Mouse (Mus musculus) liver, postnatal 0 days (tissue): ENCODE measurements at regions not wholly inside any gene's neighbourhood (a gene's known extent, or its start where the extent isn't known, plus 50 kb on each side); places are given as distances from the start of the nearest gene placed in this dataset.
A peak's percentile ranks its signal among the peaks of the same experiment; 100 is the strongest.

Source experiments
- ATAC-seq: fragments of 200-750 bp; cut with Nextera tagmentation; 2 replicates; pipeline ENCODE4 v1.8.0; 2017; ENCODE audit warnings: mild to moderate bottlenecking, moderate library complexity
- DNase-seq: peaks from one replicate; pipeline ENCODE4 v3.0.0-alpha.2; 2016
- H3K27ac ChIP-seq: fragments of 300-500 bp; sonication (generic); 2 replicates; pipeline ENCODE4 v1.5.1; 2014; ENCODE audit warnings: antibody characterized with exemption, moderate library complexity, mild to moderate bottlenecking, low read depth
- H3K27me3 ChIP-seq: fragments of 300-500 bp; sonication (generic); 2 replicates; pipeline ENCODE4 v1.6.1; 2014; ENCODE audit warnings: low read length, control low read depth, mixed read lengths; ENCODE audit not compliant: insufficient read depth
- H3K36me3 ChIP-seq: fragments of 300-500 bp; sonication (generic); replicated peaks from 2 replicates; pipeline ENCODE4 v1.6.1; 2014; ENCODE audit warnings: mild to moderate bottlenecking, control low read depth, low read length, moderate library complexity, mixed read lengths; ENCODE audit not compliant: insufficient read depth
- H3K4me1 ChIP-seq: fragments of 300-500 bp; sonication (generic); 2 replicates; pipeline ENCODE4 v1.6.1; 2014; ENCODE audit warnings: antibody characterized with exemption, mild to moderate bottlenecking, control low read depth; ENCODE audit not compliant: insufficient read depth
- H3K4me2 ChIP-seq: fragments of 300-500 bp; sonication (generic); 2 replicates; pipeline ENCODE4 v1.6.1; 2014; ENCODE audit warnings: low read depth, mild to moderate bottlenecking, low read length, moderate library complexity, mixed read lengths
- H3K4me3 ChIP-seq: fragments of 300-500 bp; sonication (generic); 2 replicates; pipeline ENCODE4 v1.5.1; 2014; ENCODE audit warnings: low read depth, low read length
- H3K9ac ChIP-seq: fragments of 300-500 bp; sonication (generic); replicated peaks from 2 replicates; pipeline ENCODE4 v1.6.1; 2014; ENCODE audit warnings: mild to moderate bottlenecking, moderate library complexity
- H3K9me3 ChIP-seq: fragments of 300-500 bp; sonication (generic); 2 replicates; pipeline ENCODE4 v1.6.1; 2016; ENCODE audit warnings: mild to moderate bottlenecking, control low read depth, low read length, mixed read lengths
- CTCF ChIP-seq: sonication (generic); IDR thresholded peaks from 2 replicates; pipeline ENCODE4 v1.5.1; 2016; ENCODE audit warnings: antibody characterized with exemption, low read depth
- EP300 ChIP-seq: IDR thresholded peaks from 2 replicates; pipeline ENCODE4 v1.6.1; 2016; ENCODE audit warnings: antibody characterized with exemption, low read depth, mild to moderate bottlenecking
- WGBS: fragments of 180-500 bp; shearing (Covaris S2); extraction: QIAGEN DNeasy Blood & Tissue Kit; methylation state at CpG from one replicate; pipeline ENCODE4 v1.1.7; 2014; ENCODE audit not compliant: insufficient replicate concordance; 5-methylcytosine and 5-hydroxymethylcytosine counted together

DNA sequence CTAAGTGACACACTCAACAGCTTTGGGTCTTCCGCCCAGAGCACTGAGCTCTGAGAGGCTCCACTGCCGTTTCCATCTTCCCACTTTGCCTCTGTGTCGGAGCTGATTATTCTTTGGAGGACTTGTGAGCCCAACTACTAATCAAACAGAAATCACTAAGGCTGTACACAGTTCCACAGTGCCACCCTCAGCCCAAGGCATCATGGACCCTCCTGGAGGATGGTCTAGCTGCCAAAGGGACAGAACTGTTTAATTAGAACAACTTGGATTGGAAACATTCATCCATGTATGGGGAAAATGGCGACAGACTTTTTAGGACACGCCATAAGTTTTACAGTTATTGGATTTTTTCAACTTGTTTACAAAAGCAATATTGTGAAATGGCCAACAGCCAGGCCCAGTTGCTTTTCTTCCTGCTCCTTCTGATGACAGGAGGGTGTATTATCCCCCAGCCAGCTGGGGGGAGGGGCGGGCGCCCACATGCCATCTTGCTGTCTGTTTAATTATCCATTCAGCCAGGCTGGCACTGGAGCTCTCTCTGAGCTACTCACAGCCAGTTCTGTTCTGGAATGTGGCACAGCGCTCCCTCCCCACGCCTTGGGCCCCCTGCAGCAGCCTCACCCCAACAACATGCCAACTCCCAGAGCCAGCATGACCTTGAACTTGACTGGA is 98.4 kb upstream of the Smad3 start:
- H3K27ac ChIP-seq, result no peak overlapping the region
- no peak overlapping the region for H3K4me2 ChIP-seq
- 71% methylated on average over 9 of the region's 9 CpGs for WGBS
- TF ChIP-seq CTCF, result no peak
- TF ChIP-seq EP300, result no peak
- H3K9me3 ChIP-seq, result no peaks in the 10 kb centered on the region
- no peaks in the 10 kb centered on the region for H3K27me3 ChIP-seq
- H3K36me3 ChIP-seq, result no peaks in the 10 kb centered on the region
- DNase-seq, result no peak
- ATAC-seq, result no peak
- H3K4me3 ChIP-seq, result no peak overlapping the region
- no peak overlapping the region for H3K9ac ChIP-seq
- no peaks in the 10 kb centered on the region for H3K4me1 ChIP-seq

DNA sequence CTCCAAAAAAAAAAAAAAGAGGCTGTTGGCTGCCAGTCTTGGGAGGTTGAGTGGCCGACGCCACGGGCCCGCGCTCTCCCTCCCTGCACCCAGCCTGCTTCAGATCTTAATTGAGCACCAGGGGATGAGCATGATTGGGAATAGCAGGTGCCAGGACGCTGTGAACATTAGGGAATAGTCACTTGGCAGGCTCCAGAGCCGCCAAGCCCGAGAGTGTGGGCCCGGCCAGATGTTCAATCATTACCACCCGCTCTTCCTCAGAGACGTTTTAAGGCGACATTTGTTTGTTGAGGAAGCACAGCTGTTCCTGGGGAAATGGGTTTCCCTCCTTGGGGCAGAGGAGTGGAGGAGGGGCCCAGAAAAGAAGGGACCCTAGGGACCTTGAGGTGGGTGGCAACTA is 94.0 kb upstream of the Smad3 start:
- WGBS, result 64% methylated on average over 12 of the region's 12 CpGs
- Histone ChIP-seq H3K4me2 (no peak overlapping the region), H3K9me3 (no peaks in the 10 kb centered on the region; the same call in 1 of the 2 replicates), H3K36me3 (no peaks in the 10 kb centered on the region), H3K27ac (no peak overlapping the region), H3K9ac (no peak overlapping the region), H3K4me3 (no peak overlapping the region), H3K27me3 (no peaks in the 10 kb centered on the region), H3K4me1 (no peaks in the 10 kb centered on the region)
- ATAC-seq, result no peak
- no peak for DNase-seq
- TF ChIP-seq EP300 (no peak), CTCF (no peak)

GRCm38 (mm10) chr9:63850316-63850693 is 92.5 kb upstream of the Smad3 start:
- Histone ChIP-seq H3K4me2 (no peak overlapping the region), H3K9me3 (no peaks in the 10 kb centered on the region; the same call in 1 of the 2 replicates), H3K27me3 (no peaks in the 10 kb centered on the region), H3K4me3 (no peak overlapping the region), H3K36me3 (no peaks in the 10 kb centered on the region), H3K4me1 (no peaks in the 10 kb centered on the region), H3K9ac (no peak overlapping the region), H3K27ac (no peak overlapping the region)
- 39% methylated on average over 2 of the region's 2 CpGs for WGBS
- no peak for DNase-seq
- no peak for TF ChIP-seq CTCF
- TF ChIP-seq EP300, result peak; percentile 35; the same call in 1 of the 2 replicates
- ATAC-seq, result peak; percentile 87

DNA sequence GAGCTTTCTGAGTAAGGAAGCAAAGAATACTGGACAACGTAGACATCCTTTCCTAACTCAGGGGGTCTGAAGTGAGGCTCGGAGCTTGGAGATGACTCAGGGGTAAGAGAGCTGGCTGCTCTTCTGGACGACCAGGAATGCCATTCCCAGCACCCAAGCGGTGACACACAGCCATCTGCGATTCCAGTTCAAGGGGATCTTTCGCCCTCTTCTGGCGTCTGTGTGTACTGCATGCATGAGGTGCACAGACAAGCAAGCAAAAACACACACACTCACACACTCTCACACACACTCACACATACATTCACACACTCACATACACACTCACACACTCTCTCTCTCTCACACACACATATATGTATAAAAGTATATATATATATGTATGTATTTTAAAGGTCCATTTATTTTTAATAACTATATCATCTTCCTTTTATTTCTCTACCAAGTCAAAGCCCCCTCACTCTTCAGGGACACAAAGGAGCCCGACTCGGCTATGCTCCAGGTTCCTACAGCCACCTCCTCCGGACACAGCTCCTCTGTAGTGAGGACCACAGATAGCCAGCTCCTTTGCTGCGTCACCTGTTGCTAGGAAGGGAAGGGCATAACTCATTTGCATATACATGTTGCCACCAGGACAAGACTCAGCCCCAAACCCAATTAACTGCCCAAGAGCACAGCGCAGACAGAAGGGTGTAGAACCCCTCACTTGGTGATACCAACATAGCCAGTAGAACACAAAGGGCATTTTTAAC is 91.9 kb upstream of the Smad3 start:
- Histone ChIP-seq H3K9me3 (no peaks in the 10 kb centered on the region; the same call in 1 of the 2 replicates), H3K36me3 (no peaks in the 10 kb centered on the region), H3K4me3 (no peak overlapping the region), H3K27me3 (no peaks in the 10 kb centered on the region), H3K27ac (no peak overlapping the region), H3K4me1 (no peaks in the 10 kb centered on the region), H3K9ac (no peak overlapping the region), H3K4me2 (no peak overlapping the region)
- TF ChIP-seq CTCF, result peak; percentile 62
- no peak for TF ChIP-seq EP300
- 69% methylated on average over 12 of the region's 12 CpGs for WGBS
- DNase-seq (peak; percentile 42), ATAC-seq (no peak)

DNA sequence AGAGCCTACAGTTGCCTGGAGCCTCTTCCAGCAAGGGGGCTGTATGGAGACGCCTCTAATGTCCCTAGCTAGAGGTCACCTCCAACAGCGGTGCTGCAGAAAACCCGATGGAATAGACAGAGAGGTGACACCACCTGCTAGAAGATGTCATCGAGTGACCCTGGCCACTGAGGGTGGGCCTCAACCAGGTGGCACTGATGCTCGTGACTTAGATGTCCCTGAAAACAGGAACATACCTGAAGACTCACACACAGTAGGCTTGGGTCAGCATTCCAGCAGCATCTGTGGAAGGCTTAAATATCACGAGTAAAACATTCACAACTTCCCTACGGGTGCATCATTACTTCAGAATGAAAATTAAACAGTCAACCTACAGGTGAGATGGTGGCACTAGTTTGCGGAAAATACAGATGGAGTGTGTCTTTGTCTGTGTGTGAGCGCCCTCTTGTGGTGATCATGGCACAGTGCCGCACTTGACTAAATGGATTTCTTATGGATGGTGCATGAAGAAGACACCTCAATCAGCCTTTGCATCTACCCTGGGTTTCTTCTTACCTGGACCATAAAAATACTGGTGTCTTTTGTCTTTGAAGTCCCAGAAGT is 86.2 kb upstream of the Smad3 start:
- WGBS, result 27% methylated on average over 10 of the region's 10 CpGs
- H3K4me1 ChIP-seq, result no peaks in the 10 kb centered on the region

DNA sequence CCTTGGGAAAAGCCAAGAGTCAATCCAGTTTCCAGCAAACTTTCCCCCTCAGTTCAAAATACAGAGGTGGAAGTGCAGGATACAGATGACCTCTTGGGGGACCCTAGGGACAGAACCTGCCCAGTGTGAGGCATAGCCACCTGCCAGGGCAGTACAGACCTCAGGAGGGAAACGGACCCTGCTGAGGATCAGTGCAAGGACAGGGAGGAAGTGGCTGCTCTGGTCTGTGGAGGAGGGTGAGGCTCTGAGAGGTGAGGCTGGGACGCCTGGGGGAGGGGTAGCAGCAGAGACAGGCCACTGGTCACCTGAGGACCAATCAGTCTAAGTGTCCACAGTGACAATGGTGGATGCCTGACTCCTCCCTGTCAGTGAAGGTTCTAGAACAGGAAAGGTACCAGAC is 85.6 kb upstream of the Smad3 start:
- Histone ChIP-seq H3K27ac (no peak overlapping the region), H3K9me3 (no peaks in the 10 kb centered on the region; the same call in 1 of the 2 replicates), H3K4me3 (no peak overlapping the region), H3K4me1 (no peaks in the 10 kb centered on the region), H3K4me2 (no peak overlapping the region), H3K9ac (no peak overlapping the region), H3K27me3 (no peaks in the 10 kb centered on the region), H3K36me3 (no peaks in the 10 kb centered on the region)
- no peak for ATAC-seq
- 19% methylated on average over 2 of the region's 2 CpGs for WGBS
- TF ChIP-seq EP300 (no peak), CTCF (no peak)
- DNase-seq, result no peak

More for the DNA sequence above, 86.2 kb upstream of the Smad3 start:
- no peak overlapping the region for H3K9ac ChIP-seq
- no peak overlapping the region for H3K4me3 ChIP-seq
- H3K36me3 ChIP-seq, result no peaks in the 10 kb centered on the region
- TF ChIP-seq CTCF (peak; percentile 97), EP300 (no peak)
- ATAC-seq, result peak; percentile 54; the same call in 1 of the 2 replicates
- H3K27ac ChIP-seq, result no peak overlapping the region
- DNase-seq, result peak; percentile 77
- H3K27me3 ChIP-seq, result no peaks in the 10 kb centered on the region
- H3K9me3 ChIP-seq, result no peaks in the 10 kb centered on the region; the same call in 1 of the 2 replicates
- H3K4me2 ChIP-seq, result no peak overlapping the region
